9 mouse cellular contexts compared by ENCODE assay signal in genomic region chr10:90596142-90596541, GRCm38 (mm10).
DNase-seq lines count a peak whose midpoint lies in the region; ATAC-seq lines count a peak whose summit lies in the region.
"Had no signal": no experiment of that assay in that cellular context is flagged by ENCODE, and none has a peak within 500 bp of the region (broad histone marks: within the 10 kb centered on the region; RNA-seq: fewer than 3 reads in every experiment).

No protein-coding gene starts in this region.

- no peak overlapping the region for H3K4me3 ChIP-seq in forebrain, embryonic 14.5 days (ENCODE audit: low read depth, low read length)
- H3K4me3 ChIP-seq in kidney, embryonic 16.5 days (ENCODE audit: low read length) = no peak overlapping the region

- peak; percentile 82 for ATAC-seq in frontal cortex, adult (ENCODE audit: low TSS enrichment)
- peak; percentile 90 for ATAC-seq in forebrain, embryonic 14.5 days
- ATAC-seq in kidney, embryonic 16.5 days (ENCODE audit: low FRiP score, low TSS enrichment) = no peak
- ATAC-seq in cerebellum, adult (ENCODE audit: insufficient number of reproducible peaks, low FRiP score, low TSS enrichment) = no peak

- H3K4me1 ChIP-seq in forebrain, embryonic 14.5 days (ENCODE audit: control insufficient read depth, insufficient read depth, low read length) = peaks cover 9% of the 10 kb centered on the region; the same call in 1 of the 2 replicates
- H3K4me1 ChIP-seq in kidney, embryonic 16.5 days (ENCODE audit: insufficient read depth, low read length) = no peaks in the 10 kb centered on the region

- H3K9ac ChIP-seq in forebrain, embryonic 14.5 days (ENCODE audit: low read length) = no peak overlapping the region
- H3K9ac ChIP-seq in kidney, embryonic 16.5 days (replicated peaks; ENCODE audit: low read length) = no peak overlapping the region

- 7% methylated on average over 3 of the region's 3 CpGs for WGBS in forebrain, embryonic 14.5 days
- WGBS in kidney, embryonic 16.5 days = 9% methylated on average over 3 of the region's 3 CpGs

- intact Hi-C loops in left cerebral cortex, postnatal 25 days (cut with DNase I) = loop anchor here (1.0 to 5.0 kb wide), 2 partner anchors 41 to 81 kb away; no protein-coding TSS in a partner anchor

- no peaks in the 10 kb centered on the region for H3K36me3 ChIP-seq in forebrain, embryonic 14.5 days (ENCODE audit: control insufficient read depth, insufficient read depth, low read length)
- H3K36me3 ChIP-seq in kidney, embryonic 16.5 days (ENCODE audit: insufficient read depth, low read length) = no peaks in the 10 kb centered on the region

- H3K4me2 ChIP-seq in forebrain, embryonic 14.5 days (ENCODE audit: low read length) = no peak overlapping the region
- no peak overlapping the region for H3K4me2 ChIP-seq in kidney, embryonic 16.5 days (replicated peaks; ENCODE audit: low read depth, low read length)

- DNase-seq in frontal cortex, postnatal 25 days (ENCODE audit: low spot score in 2 of 2) = no peak
- peak; percentile 91 for DNase-seq in forebrain, embryonic 14.5 days (ENCODE audit: low spot score)
- DNase-seq in left cerebral cortex, postnatal 25 days (ENCODE audit: low spot score in 2 of 2) = peak; percentile 58 to 93
- peak; percentile 82 for DNase-seq in retina, postnatal 1 day
- no peak for DNase-seq in lung, adult 18-20 months
- DNase-seq: gastrocnemius, postnatal 14 days had no signal

- H3K27ac ChIP-seq in forebrain, embryonic 14.5 days (ENCODE audit: low read depth, low read length) = no peak overlapping the region
- H3K27ac ChIP-seq in kidney, embryonic 16.5 days (ENCODE audit: low read length) = no peak overlapping the region

- H3K27me3 ChIP-seq in forebrain, embryonic 14.5 days (replicated peaks; ENCODE audit: control insufficient read depth, insufficient read depth, low read length) = no peaks in the 10 kb centered on the region
- H3K27me3 ChIP-seq in kidney, embryonic 16.5 days (ENCODE audit: insufficient read depth, low read length) = no peaks in the 10 kb centered on the region

- no peaks in the 10 kb centered on the region for H3K9me3 ChIP-seq in forebrain, embryonic 14.5 days (replicated peaks; ENCODE audit: control insufficient read depth, low read length)
- H3K9me3 ChIP-seq in kidney, embryonic 16.5 days (ENCODE audit: low read length) = no peaks in the 10 kb centered on the region

Comparison
In these comparisons a context has a peak if more than half of its experiments do, and no peak if none do; other contexts are left out.
1. ATAC-seq: peak in frontal cortex, adult (single experiment) and forebrain, embryonic 14.5 days (single experiment); none in kidney, embryonic 16.5 days (single experiment) and cerebellum, adult (single experiment).
2. DNase-seq: peak in forebrain, embryonic 14.5 days (single experiment), left cerebral cortex, postnatal 25 days (2 of 2) and retina, postnatal 1 day (single experiment); none in frontal cortex, postnatal 25 days (0 of 2) and lung, adult 18-20 months (0 of 2).